Mouse (Mus musculus): ENCODE results near the gene Pik3c2b.

The Pik3c2b gene

GRCm38 (mm10) chr1:133134881-133135280 is 89.4 kb downstream of the Pik3c2b start:
- peak; percentile 47 to 53 for DNase-seq

- DNase-seq: no peak
Measured at GRCm38 (mm10) chr1:133135808-133136207, 90.3 kb downstream of the Pik3c2b start.

GRCm38 (mm10) chr1:133138401-133138800 is 92.9 kb downstream of the Pik3c2b start:
- DNase-seq: no peak

GRCm38 (mm10) chr1:133146014-133147009 is 100.8 kb downstream of the Pik3c2b start:
- DNase-seq: peak; percentile 62 to 68

GRCm38 (mm10) chr1:133147324-133147723 is 101.9 kb downstream of the Pik3c2b start:
- no peak for DNase-seq

GRCm38 (mm10) chr1:133148122-133148521 is 102.7 kb downstream of the Pik3c2b start:
- DNase-seq: no peak

GRCm38 (mm10) chr1:133150556-133150955 is 105.1 kb downstream of the Pik3c2b start:
- DNase-seq: no peak

GRCm38 (mm10) chr1:133152213-133152612 is 106.7 kb downstream of the Pik3c2b start:
- DNase-seq: no peak

- DNase-seq: no peak
Measured at GRCm38 (mm10) chr1:133155270-133155669, 109.8 kb downstream of the Pik3c2b start.

All from kidney, postnatal 4 days (tissue).